Mouse (Mus musculus) embryo, embryonic 10 days (tissue): ENCODE data around the gene Als2cr12.
"Not testable (repeated sequence)": the region's sequence is repeated elsewhere in the genome, so short reads cannot be mapped to it uniquely, and the experiment has no call there.

Experiments used
- DNase-seq: peaks from one replicate; pipeline ENCODE4 v3.0.0-alpha.2; 2015; ENCODE audit warnings: low spot score

Als2cr12 gene

DNA sequence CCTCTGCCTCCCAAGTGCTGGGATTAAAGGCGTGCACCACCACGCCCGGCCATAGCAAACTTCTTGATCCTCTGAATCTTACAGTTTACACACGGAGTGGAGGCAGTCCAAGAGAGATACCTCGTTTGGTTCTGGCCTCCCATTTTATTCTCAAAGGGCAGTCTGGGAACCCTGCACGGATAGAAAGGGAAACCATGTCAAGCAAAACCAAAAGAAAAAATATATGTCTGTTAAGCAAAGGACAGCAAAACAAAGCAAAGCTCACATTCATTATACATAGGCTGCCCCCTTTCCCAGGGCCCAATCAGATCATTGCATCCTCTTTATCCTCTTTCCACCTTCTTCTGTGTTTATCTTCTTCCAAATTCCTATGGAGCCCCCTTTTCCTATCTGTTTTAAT, 82.0 kb downstream of the Als2cr12 start:
- DNase-seq = no peak

DNA sequence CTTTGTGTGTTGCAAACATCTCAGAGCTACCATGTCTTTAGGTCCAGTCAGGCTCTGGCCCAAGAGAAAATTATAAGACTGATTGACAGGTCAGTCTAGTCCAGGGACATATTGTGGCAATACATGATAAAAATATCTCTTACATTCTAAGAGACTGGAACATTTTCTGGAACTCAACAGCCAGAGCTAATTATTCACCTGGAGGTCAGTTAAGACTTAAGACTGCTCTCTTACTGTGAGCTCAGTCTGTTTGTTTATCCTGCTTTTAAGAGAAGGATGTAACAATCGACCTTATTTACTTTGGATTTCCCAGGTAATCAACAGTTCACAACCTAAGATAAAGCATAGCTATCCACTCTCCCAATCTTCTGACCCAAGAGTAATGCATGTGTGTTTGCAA, 85.2 kb downstream of the Als2cr12 start:
- DNase-seq = no peak

DNA sequence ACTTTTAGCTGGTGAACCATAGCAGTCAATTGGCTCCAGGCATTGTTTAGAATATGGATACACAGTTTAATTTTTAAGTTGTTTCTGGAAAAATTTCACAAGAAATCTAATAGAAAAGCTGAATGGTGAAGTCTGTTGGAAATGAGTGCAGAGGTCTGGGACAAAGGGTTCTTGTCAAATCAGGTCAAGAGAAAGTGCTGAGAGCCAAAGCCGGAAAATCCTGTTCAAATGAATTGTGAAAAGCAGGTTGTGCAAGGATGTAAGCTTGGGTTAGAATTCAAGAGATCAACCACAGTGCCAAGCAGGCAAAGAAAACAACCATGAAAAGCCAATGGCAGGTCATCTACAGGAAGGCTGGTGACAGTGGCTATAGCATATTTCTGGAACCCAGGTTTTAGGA, 85.6 kb downstream of the Als2cr12 start:
- no peak for DNase-seq

DNA sequence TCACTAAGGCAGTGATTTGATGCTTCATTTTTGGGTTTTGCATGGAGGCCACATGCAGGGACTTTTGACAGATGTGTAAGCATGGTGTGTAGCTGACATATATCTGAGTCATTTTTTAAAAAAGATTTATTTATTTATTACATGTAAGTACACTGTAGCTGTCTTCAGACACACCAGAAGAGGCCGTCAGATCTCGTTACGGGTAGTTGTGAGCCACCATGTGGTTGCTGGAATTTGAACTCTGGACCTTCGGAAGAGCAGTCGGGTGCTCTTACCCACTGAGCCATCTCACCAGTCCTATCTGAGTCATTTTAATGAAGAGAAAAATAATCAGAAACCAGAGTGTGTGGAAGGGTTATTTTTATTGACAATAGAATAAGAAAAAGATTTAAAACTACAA, 86.2 kb downstream of the Als2cr12 start:
- DNase-seq = not testable (repeated sequence)

GRCm38 (mm10) chr1:58603738-58604137, 92.1 kb downstream of the Als2cr12 start:
- DNase-seq = no peak

GRCm38 (mm10) chr1:58602681-58603080, 93.1 kb downstream of the Als2cr12 start:
- DNase-seq = no peak
